Mouse (Mus musculus) kidney, adult 2 months (tissue): ENCODE measurements around the gene Pax6. TPM values are rescaled to one million over a fixed set of nuclear protein-coding genes. Genes with fewer than 3 reads are reported as not detected.

Experiments used
- DNase-seq: peaks from one replicate; pipeline ENCODE4 v3.0.0; 2021
- H3K27ac ChIP-seq: fragments of 200-500 bp; 2 replicates; pipeline ENCODE4 v1.5.1; 2012; ENCODE audit warnings: low read depth, low read length, control low read depth, inconsistent platforms; ENCODE audit not compliant: insufficient read depth
- H3K27me3 ChIP-seq: fragments of 200-500 bp; replicated peaks from 2 replicates; pipeline ENCODE4 v1.6.1; 2012; ENCODE audit warnings: mild to moderate bottlenecking, moderate library complexity, low read length, inconsistent platforms; ENCODE audit not compliant: control insufficient read depth, insufficient read depth
- H3K36me3 ChIP-seq: fragments of 200-500 bp; 2 replicates; pipeline ENCODE4 v1.6.1; 2012; ENCODE audit warnings: mild to moderate bottlenecking, moderate library complexity, low read length, inconsistent platforms; ENCODE audit not compliant: control insufficient read depth, insufficient read depth
- H3K4me1 ChIP-seq: fragments of 200-500 bp; 2 replicates; pipeline ENCODE4 v1.6.1; 2011; ENCODE audit warnings: low read length; ENCODE audit not compliant: control insufficient read depth, insufficient read depth
- H3K4me3 ChIP-seq: fragments of 200-500 bp; 2 replicates; pipeline ENCODE4 v1.5.1; 2011; ENCODE audit warnings: mild to moderate bottlenecking, low read depth, low read length, control low read depth; ENCODE audit not compliant: insufficient read depth
- CTCF ChIP-seq: fragments of 200-500 bp; conservative IDR thresholded peaks from 2 replicates; pipeline ENCODE4 v1.5.1; 2011; ENCODE audit warnings: low read depth, mild to moderate bottlenecking, control low read depth, low read length, moderate library complexity, mixed read lengths; ENCODE audit not compliant: insufficient read depth, insufficient read length
- POLR2A ChIP-seq: fragments of 200-500 bp; IDR thresholded peaks from one replicate; pipeline ENCODE4 v1.6.1; 2011; ENCODE audit warnings: low read depth, low read length, control low read depth
- WGBS: fragments of 180-500 bp; shearing (Covaris S2); methylation state at CpG from one replicate; pipeline ENCODE4 v1.1.7; 2018; 5-methylcytosine and 5-hydroxymethylcytosine counted together
- polyA plus RNA-seq: library from polyadenylated mRNA; depleted of rRNA; stranded (reverse); fragments of >200 nt; gene quantifications from 2 replicates; pipeline ENCODE4 v1.2.3, GENCODE M21; 2012

Gene Pax6
- polyA plus RNA-seq, 1 experiment = not detected

DNA sequence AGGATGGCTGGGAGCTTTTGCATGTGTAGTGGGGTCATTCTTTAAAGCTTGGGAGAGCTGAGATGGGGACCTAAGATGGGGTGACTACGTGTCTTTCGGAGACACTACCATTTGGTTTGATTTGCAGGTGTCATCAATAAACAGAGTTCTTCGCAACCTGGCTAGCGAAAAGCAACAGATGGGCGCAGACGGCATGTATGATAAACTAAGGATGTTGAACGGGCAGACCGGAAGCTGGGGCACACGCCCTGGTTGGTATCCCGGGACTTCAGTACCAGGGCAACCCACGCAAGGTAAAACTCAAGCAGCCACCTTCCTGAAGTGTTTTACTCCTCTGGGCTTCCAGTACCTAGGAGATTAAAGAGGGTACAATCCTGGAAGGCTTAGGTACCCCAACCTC is 17.0 kb downstream of the Pax6 start:
- 15% methylated on average over 11 of the region's 11 CpGs for WGBS
- TF ChIP-seq POLR2A (no peak), CTCF (no peak)
- H3K36me3 ChIP-seq = no peaks in the 10 kb centered on the region
- H3K4me1 ChIP-seq = no peaks in the 10 kb centered on the region
- no peak for DNase-seq
- no peak overlapping the region for H3K27ac ChIP-seq
- no peak overlapping the region for H3K4me3 ChIP-seq
- peaks cover 17% of the 10 kb centered on the region for H3K27me3 ChIP-seq

DNA sequence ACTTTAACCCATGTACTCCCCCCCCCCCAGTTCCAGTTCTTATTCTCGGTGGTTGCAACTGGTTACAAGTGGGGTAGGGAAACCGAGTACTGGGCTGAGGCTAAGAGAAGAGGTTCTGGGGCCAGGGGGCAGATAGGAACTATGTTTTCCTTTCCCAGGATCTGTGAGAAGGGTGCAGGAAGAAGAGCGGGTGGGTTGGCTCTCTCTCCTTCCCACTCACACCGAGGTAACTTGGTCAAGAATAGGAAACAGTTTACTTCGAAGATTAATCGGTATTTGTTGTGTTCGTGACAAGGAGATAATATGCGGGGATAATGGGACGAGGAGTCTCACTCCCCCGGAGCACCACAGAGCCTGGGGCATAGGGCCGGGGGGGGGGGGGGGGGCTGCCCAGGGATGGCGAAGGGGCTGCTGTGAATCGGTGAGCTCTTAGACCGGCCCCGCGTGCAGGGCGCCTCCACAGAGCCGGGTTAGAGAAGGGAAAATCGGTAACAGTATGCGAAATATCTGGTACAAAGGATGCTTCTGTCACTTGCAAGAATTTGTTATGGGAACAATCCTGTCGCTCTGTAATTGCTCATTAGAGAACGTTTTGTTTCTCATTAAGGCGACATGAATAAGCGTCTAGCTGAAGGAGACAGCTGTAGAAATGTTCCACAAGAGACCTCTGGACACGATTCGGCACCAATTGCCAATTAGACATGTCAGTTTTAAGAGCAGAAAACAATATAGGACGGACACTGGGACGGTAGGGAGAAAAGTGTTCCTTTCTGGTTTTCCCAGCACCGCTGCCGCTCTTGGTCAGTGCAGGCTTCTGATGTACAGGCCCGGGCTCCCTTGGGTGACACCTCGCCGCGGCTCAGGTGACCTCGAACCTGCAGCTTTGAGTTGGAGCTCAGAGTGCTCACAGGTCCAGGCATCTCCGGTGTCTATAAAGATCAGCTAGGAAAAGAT is 17.9 kb downstream of the Pax6 start:
- no peak for TF ChIP-seq POLR2A
- TF ChIP-seq CTCF = no peak
- DNase-seq = no peak
- Histone ChIP-seq H3K36me3 (no peaks in the 10 kb centered on the region), H3K27me3 (peaks cover 13% of the 10 kb centered on the region), H3K4me3 (no peak overlapping the region), H3K4me1 (no peaks in the 10 kb centered on the region), H3K27ac (no peak overlapping the region)
- 7% methylated on average over 36 of the region's 36 CpGs for WGBS

DNA sequence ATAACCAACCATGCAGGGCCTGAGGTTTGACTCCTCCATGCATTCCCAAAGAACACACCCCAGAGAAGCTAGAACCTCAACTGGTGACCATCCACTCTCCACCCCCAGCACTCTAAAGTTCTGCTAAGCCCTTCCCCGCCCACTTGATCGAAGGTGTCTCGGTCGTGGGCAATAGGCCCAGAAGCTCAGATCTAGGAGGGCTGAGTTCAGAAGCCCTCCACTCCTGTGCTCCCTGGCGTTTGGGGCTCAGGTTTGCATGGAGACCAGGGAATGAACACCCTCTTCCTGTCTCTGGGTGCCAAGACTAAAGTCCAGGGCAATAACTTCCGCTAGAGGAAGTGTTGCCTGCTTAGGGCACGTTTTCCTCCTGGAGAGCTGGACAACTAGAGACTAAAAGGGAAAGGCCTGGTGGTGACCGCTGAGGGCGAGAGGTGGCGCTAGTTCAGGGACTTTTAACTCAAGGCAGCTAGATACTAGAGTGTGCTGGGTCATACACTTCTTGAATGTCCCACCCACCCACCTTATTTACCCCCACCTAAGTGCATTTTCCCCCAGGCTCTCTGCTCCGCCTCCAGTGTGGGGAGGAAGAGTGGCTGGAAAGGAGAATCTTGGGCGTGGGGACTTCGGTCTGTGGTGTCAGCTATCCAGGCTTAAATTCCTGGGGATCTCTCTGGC is 18.8 kb downstream of the Pax6 start:
- no peaks in the 10 kb centered on the region for H3K4me1 ChIP-seq
- H3K27me3 ChIP-seq = peaks cover 13% of the 10 kb centered on the region
- WGBS = 6% methylated on average over 13 of the region's 13 CpGs
- H3K4me3 ChIP-seq = no peak overlapping the region
- no peak for TF ChIP-seq POLR2A
- TF ChIP-seq CTCF = peak; percentile 39; the same call in 1 of the 2 replicates
- no peak overlapping the region for H3K27ac ChIP-seq
- no peak for DNase-seq
- H3K36me3 ChIP-seq = no peaks in the 10 kb centered on the region

DNA sequence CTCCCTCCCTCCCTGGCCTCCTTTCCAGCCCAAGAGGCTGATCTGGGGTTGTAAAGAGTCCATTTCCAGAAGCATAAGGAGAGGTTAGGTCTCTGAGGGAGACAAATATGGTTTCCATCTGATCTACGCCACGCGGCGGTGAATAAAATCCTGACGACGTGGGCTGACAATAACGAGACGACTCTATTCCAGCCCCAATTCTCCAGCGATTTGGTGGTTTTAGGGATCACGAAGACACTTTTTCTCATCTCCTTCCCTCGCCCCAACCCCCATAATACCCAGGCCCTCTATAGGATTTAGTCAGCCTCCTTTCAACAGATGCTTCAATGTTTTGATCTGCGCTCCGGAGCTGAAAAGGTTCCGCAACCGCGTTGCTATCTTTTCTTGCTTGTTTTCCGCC is 19.3 kb downstream of the Pax6 start:
- WGBS = 4% methylated on average over 17 of the region's 17 CpGs
- Histone ChIP-seq H3K4me1 (no peaks in the 10 kb centered on the region), H3K4me3 (no peak overlapping the region), H3K27me3 (peaks cover 13% of the 10 kb centered on the region), H3K36me3 (no peaks in the 10 kb centered on the region), H3K27ac (no peak overlapping the region)
- TF ChIP-seq POLR2A (no peak), CTCF (no peak)
- DNase-seq = no peak

DNA sequence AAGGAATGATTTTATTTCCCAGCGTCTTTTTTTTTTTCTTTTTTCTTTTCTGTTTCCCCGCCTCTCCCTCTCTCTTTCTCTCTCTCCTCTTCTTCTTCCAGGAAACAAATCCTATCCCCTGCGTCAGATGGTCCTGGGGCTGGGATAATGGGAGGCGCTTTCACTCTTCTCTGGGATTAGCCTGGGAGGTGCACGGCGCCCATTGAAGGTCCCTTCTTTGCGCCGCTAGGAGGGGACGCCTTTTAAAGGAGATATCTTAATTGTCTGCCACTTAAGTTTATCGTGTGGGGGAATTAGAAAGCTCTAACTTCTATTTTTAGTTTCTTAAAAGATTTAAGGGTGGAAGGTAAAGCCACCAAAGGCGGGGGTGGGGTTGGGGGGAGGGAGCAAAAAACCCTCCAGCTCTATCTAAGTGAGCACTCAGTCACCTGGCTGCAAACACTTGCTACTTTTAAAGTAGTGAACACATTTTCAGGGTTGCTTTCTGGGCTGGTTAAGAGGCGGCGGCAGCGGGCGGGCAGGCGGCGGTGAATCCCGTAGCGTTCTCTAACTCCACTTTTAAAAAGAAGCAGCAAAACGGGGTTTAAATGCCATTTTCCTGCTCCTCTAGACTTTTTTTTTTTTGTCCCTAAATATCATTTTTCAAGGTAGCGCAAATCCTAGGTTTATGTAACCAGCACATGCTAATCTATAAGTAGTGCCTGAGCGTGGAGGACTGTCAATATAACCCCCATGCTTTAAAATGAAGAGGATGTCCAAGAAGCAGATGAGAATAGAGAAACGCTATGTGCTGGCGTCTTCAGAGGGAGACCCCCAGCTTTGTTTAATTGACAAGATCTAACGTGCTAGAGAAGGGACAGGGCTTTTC is 20.0 kb downstream of the Pax6 start:
- H3K4me3 ChIP-seq = no peak overlapping the region
- no peak for DNase-seq
- no peaks in the 10 kb centered on the region for H3K36me3 ChIP-seq
- WGBS = 8% methylated on average over 25 of the region's 25 CpGs
- H3K4me1 ChIP-seq = no peaks in the 10 kb centered on the region
- peaks cover 13% of the 10 kb centered on the region for H3K27me3 ChIP-seq
- H3K27ac ChIP-seq = no peak overlapping the region
- TF ChIP-seq POLR2A (no peak), CTCF (no peak)

DNA sequence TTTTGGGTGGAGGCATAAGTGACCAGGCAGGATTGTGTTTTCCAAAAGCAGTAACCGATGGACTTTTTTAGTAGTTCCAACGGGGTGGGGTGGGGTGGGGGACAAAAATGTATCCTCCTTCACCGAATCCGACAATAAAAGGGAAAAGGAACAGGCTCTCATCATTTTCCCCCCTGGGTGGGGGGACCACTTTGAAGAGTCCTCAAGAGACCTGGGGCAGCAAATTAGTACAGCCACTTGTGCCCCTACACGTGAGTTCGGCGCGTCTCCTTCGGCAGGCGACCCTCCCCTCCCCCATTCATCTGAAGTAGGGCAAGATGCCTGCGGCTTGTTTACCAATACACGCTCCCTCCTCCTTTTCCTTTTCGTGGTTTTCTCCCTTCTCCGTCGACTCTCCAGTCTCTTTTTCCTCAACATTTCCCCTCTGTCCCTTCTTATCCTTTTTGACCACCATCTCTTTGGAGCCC is 20.6 kb downstream of the Pax6 start:
- Histone ChIP-seq H3K27ac (no peak overlapping the region), H3K4me3 (no peak overlapping the region), H3K36me3 (no peaks in the 10 kb centered on the region), H3K4me1 (no peaks in the 10 kb centered on the region), H3K27me3 (peaks cover 11% of the 10 kb centered on the region)
- TF ChIP-seq POLR2A (no peak), CTCF (no peak)
- DNase-seq = no peak
- WGBS = 2% methylated on average over 15 of the region's 15 CpGs
